Mouse (Mus musculus) kidney, adult 2 months (tissue): Measurements from ENCODE around the gene Vegfa.

Experiments used
- CTCF ChIP-seq: fragments of 200-500 bp; conservative IDR thresholded peaks from 2 replicates; pipeline ENCODE4 v1.5.1; 2011; ENCODE audit warnings: low read depth, mild to moderate bottlenecking, control low read depth, low read length, moderate library complexity, mixed read lengths; ENCODE audit not compliant: insufficient read depth, insufficient read length
- POLR2A ChIP-seq: fragments of 200-500 bp; IDR thresholded peaks from one replicate; pipeline ENCODE4 v1.6.1; 2011; ENCODE audit warnings: low read depth, low read length, control low read depth

DNA sequence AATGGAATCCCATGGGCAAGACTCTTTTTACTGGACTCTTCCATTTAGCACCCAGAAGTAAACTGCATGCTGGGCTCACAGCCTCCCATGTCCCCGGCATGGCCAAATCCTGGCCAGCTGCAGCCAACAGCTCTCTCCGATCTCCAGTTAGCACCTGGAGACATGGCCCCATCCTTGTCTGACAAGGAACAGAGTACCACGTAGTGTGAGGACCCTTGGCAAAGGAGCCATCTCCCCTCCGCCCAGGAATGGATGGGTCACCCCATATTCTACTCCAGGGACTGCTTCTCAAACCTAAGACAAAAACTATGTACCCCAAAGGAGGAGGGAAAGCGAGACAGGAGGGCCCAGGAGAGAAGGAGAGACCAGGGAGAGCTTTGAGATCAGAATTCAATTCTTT lies 15.6 kb downstream of the Vegfa start:
- TF ChIP-seq POLR2A = no peak
- TF ChIP-seq CTCF = no peak
